Mouse (Mus musculus): ENCODE measurements around the gene Speg.

GRCm38 (mm10) chr1:75365510-75366137 is 9.5 kb upstream of the Speg start:
- TF ChIP-seq CTCF (IDR thresholded peaks at IDR 0.05; ENCODE audit: extremely low read depth, insufficient read depth, insufficient read length, insufficient replicate concordance), result no peak
- TF ChIP-seq POLR2A (IDR thresholded peaks at IDR 0.05; ENCODE audit: low read depth, low read length), result no peak

All from spleen, adult 2 months (tissue).